Mouse (Mus musculus) heart, adult 11 months (tissue): Measurements from ENCODE around the gene Cenps.
"Not testable (repeated sequence)": the region's sequence is repeated elsewhere in the genome, so short reads cannot be mapped to it uniquely, and the experiment has no call there.

Source experiments
- DNase-seq: peaks from one replicate; pipeline ENCODE4 v3.0.0; 2022

Cenps gene

DNA sequence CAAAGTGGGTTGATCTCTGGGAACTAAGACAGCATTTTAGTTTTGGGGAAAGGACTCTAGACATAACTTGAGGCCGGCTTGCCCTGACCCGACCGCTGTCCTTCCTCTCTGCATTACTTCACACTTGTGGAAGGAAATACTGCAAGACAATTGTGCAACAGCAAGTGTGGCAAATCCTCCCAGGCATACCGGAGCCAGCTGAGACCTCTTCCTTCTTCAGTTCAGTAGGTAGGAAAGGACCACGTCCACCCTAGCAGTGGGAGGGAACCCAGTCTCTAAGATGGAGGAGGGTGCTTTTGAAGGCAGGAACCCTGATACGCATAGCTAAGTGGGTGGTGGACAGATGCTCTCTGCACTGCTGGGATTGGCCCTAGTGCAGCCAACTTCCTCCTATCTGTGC, 18.3 kb upstream of the Cenps start:
- DNase-seq, result peak; percentile 95

DNA sequence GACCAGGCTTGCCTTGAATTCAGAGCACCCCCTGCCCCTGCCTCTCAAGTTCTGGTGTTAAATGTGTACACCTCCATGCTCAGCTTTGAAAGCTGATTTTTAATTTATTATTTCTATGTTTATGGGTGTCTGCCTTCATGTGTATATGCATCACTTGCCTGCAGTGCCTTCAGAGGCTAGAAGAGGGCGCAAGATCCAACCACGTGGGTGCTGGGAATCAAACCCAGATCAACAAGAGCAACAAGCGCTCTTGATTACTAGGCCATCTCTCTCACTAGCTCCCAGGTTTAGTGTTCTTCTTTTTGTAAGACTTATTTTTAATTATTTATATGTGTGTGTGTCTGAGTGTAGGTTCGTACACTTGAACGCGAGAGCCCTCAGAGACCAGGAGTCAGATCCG, 17.4 kb upstream of the Cenps start:
- DNase-seq, result no peak

DNA sequence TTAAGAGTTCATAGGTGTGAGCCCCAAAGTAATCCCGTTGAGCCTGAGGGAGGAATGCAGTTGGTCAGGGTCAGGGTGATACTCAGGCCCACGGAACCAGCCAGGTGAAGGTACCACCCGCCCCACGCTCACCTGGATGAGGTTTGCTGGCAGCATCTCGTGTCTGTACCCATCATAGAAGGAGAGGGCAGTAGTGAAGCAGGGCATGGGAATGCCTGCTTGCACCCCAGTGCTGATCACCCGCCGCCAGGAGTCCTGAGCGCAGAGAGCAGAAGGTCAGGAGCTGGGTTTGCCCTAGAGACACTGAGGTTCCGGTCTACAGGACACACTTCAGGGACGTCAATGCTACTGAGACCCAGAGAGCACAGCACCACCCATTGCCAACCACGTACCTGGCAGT, 13.3 kb upstream of the Cenps start:
- peak; percentile 90 for DNase-seq

DNA sequence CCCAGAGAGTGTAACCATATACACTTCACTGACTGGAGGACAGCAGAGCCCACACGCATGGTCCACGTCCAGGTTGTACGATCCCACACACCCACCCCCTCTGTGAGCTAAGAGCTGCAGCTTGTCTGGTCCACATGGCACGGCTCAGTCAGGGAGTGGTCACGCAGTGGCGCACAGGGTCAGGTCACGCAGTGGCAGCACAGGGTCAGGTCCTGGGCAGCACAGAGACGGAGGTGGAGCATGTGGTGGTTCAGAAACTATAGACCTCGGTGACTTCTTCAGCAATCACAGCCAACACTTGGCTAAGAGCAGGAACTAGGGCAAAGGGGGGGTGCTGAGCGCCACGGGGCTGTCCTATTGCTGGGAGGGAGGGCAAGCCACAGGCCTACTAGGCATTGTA, 12.8 kb upstream of the Cenps start:
- DNase-seq, result peak; percentile 90

DNA sequence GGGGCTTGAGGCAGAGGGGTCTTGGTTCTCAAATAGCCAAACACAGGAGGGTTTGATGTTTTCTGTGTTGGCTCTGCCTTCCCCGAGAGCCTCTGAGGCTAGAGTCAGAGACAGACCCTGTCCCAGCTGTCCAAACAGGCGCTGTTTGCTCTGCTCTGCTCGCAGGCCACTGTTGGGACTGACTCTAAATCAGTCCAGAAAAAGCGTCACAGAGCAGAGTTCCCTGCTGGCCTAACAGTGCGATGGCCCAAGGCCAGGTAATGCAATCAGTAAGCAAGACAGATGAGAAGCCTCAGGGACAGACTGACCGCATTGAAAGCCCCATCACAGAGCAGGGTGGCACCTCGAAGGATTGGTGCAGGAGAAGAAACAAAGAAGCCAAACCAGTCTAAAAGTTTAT, 12.2 kb upstream of the Cenps start:
- peak; percentile 94 for DNase-seq

DNA sequence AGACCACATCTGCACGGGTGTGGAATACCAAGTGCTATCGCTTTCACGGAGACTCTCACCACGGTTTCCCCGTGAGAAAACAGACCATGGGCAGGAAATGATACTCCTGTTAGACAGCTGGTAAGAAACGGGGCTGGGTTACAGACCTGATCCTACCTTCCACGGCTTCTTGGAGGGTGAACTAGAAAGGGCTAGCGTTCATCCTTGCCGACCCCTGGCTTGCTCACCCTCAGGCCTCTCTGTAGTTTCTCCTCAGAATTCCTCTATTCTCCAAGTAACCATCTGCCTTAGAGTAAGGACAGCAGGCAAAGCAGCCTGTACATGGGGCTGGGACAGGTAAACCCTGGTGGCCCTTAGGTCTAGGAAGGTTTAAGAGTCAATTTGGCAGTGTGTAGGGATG, 11.8 kb upstream of the Cenps start:
- peak; percentile 85 for DNase-seq

DNA sequence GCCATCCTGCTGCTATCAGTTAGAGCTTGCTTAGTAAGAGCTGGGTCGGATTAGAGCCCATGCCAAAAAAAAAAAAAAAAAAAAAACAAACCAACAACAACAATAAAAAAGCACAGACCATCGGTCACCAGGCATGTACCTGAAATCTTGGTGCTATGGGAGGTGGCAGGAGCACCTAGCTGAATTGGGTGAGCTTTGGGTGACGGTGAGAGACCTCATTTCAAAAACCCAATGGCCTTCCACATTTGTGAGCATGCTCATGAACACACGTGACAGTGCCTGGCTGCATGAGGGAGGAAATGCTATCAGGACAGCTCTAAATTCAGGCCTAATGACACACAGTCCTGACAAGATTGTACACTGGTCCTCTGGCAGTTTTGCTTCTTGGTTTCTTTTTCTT, 10.7 kb upstream of the Cenps start:
- peak; percentile 80 for DNase-seq

DNA sequence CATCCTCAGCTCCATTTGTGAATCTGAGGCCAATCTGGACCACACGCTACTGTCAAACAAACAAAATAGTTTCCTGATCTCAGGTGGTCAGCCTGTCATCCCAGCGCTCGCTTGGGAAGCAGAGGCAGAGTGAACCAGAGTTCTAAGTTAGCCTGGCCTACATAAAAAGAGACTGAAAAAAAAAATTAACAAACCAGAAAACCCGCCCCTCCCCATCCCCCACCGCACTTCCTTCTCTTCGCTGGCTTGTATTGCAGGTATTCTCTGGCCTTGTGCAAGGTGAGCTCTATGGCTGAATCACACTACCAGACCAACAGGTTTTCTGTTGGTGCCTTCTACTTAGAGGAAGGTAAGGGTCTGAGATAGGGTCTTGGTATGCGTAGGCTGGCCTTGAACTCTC, 10.1 kb upstream of the Cenps start:
- DNase-seq, result peak; percentile 72

DNA sequence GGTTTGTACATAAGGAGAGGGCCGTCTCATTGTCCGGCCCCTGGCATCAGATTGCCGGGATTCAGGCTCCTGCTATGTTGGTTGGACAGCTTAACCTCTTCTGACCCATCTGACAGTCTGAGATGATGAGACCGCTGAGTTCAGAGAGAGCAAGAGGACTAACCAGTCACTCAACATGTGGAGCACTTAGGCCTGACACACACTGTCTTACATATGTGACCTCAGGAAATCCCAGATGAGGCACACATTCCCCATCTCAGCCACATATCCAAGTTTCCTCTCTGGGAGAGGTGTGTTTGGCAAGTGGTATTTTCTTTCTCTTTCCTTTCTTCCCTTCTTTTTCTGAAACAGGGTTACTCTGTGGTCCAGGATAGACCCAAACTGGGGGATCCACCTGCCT, 7.7 kb upstream of the Cenps start:
- no peak for DNase-seq

DNA sequence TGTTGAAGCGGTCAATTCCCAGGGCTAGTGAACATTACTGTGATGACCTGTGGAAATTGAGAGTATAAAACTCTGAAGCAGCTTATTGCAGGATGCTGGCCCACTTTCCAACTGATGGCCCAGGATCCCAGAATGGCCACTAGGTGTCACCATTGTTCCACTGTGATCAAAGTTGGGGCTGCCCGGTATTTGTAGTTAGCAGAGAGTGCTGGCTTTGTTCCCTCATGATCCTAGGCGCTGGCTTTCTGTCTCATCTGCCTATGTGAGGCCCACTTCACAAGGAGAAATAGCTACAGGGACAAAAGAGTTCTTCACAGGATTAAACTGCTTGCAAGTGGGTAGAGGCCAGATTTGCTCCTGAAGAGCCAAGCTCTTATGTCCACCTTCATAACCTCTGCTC, 7.0 kb upstream of the Cenps start:
- DNase-seq, result peak; percentile 97

DNA sequence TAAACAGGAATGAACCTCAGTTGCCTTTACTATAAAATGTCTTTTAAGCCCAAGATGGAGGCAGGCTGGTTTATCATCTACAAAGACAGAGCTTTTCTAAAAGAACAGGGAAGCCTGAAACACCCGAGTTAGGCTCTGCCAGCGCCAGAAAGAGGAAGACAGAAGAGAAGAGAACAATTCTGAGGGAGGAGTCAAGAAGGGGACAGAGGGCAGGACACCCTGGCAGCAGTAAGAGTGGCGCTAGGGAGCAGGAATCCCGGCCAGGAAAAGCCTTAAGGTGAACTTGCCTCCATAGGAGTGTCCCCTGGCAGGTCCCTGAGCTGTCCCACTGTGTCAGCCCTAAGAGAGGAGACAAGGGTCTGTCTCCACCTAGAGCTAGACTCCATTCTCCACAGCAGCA, 6.2 kb upstream of the Cenps start:
- peak; percentile 85 for DNase-seq

DNA sequence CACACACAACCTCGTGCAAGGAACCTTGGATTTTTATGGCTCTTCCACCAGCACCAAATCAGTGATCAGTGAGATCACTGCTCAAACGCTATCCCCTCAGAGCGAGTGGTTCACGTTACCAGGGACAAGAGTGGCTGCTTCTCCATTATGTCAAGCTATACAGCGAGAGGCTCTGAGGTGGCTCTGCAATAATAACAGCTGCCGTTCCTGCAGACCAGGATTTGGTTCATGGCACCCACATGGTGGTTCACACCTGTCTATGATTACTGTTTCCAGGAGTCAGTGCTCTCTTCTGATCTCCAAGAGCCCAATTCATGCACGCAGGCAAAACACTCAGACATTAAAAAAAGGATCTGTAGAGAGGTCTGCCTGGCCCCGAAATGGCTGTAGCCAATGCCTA, 1.1 kb upstream of the Cenps start:
- DNase-seq, result peak; percentile 79

DNA sequence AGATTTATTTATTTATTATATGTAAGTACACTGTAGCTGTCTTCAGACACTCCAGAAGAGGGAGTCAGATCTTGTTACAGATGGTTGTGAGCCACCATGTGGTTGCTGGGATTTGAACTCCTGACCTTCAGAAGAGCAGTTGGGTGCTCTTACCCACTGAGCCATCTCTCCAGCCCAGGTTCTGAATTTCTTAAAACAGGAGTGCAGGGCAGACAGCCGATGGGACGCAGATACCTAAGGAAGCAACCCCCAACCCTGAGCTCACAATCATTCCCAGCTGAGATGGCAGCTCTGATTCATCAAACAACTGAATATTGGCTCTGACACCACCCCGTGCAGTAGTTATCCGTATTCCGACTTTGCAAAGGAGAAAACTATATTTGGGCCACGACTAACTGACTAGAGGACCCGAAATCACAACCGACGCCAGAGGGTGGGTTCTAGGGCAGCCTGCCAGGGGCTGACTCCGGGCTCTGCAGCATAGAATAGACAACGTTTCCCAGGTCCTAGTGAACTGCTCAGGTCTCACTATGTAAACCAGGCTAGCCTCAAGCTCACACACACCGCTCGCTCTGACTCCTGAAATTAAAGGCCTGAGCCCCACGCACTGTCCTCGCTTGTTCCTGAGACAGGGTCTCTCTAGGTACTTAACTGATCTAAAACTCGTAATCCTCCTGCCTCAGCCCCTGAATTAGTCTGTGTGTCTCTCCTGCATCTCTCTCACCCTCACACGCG, 1.1 kb downstream of the Cenps start:
- peak; percentile 89 for DNase-seq

DNA sequence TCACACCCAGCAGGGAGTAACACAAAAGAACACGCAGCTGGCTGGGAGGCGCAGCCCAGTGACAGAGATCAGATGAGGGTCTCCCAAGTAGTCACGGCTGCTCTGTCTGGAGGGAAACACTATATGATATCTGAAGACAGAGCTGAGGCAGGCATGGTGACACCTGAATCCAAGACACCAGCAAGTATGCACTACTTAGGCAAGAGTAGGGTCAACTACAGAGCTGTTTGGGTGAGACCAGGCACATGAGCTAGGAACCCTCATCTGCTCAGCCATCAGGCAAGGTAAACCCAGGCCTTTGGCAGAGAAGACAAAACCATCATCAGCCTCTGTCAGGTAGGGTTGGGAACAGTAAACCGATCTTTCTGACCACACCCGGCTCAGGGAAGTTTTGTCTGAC, 4.0 kb downstream of the Cenps start:
- DNase-seq, result peak; percentile 79

DNA sequence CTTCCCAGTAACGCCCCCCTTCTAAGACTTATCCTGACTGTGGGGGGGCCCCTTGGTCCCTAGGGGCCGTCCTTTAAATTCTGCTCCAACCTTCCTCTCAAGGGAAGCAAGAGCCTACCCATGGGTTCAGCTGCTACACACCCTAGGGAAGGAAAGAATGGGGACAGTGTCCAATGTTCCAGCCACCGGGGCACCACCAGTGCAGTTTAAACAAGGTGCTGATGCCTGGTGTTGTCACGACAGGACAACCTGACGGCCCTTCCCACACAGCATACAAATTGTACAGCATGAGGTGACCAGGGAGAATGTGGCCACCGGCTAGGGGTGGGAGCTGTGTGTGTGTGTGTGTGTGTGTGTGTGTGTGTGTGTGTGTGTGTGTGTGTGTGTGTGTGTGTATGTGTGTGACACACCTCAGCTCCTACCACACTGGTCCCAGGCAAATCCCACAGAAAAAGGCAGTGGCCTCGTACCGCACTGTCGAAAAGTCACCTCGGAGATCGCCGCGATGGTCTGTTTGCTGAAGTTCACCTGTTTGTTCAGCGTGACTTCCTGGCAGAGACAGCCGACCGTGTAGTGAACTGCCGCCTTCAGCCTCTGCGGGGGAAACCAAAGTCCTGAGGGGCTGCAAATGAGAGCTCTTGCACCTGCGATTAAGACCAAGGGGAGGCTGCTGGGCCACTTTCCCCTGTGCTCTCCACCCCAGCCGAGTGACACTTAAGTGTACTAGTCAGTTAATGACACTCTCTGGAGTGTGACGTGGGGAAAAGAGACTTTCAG, 5.5 kb downstream of the Cenps start:
- DNase-seq, result peak; percentile 90

DNA sequence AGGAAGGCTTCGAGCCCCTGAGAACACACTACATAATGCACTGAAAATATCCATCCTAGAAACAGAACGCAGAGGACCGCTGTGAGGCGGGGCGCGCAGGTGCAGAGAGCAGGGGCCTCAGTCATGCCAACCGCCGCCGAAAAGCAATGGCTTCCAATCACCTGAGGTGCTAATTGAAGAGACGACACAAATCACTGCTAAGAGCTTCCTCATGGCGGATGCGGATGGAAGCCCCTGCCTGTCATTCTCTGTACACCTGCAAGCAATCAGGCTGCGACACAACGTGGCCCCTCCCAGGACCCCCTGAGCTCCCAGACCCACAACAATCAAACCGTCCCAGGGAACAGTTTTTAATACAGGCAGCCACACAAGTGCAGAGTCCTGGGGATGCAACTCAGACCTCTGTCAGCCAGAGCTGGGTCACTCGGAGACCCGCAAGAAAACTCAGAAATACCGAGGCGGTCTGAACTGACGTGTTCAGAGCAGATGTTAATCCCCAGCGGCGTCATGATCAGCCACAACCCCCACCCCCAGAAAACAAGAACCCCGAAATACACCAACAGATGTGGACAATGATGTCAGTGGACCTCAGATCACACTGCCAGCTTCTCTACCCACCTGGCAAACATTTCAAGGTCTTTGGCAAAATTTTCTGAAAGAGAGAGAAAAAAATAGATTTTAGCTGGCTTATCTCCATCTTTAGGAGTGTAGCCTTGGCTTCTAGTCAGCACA, 6.2 kb downstream of the Cenps start:
- peak; percentile 85 for DNase-seq

DNA sequence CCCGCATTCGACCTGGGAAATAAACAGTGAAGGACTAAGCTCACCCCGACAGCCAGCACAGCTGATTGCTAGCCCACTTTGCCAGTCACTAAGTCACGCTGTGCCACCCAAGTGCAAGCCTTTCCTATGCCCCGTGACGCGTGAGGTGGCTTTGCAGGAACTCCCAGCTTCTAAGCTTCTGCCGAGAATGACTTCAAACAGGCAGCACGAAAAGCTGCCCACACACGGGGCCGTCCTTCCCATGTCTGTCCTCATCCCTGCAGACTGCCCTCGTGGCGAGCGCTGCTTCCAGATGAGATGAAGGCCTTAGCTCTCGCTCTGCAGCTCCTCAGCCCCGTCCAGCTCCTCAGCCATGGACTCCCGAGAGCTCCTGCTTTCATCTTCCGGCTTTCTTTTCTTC, 9.0 kb downstream of the Cenps start:
- peak; percentile 87 for DNase-seq

DNA sequence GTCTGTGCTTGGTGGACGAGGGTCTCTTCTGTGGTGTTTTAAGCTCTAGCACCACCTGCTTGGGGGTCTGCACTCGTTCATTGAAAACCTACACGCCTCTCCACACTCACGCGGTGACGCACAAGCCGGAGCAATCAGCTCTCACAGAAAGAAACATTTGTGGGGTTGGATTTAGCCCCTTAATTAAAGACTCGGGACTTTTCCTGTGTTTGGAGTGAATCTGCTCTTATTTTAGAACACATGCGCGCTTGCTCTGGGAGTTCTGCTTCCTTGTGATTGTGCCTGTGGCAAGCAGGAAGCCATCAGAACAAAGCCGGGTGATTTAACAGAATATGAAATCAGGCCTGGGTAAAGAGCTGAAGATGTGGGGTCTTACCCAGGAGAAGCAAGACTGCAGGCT, 10.8 kb downstream of the Cenps start, which contains the start of gene Cort:
Gene Cort (minus strand): TSS at position 101 of the 400 bp plus-strand sequence.
- DNase-seq, result no peak

DNA sequence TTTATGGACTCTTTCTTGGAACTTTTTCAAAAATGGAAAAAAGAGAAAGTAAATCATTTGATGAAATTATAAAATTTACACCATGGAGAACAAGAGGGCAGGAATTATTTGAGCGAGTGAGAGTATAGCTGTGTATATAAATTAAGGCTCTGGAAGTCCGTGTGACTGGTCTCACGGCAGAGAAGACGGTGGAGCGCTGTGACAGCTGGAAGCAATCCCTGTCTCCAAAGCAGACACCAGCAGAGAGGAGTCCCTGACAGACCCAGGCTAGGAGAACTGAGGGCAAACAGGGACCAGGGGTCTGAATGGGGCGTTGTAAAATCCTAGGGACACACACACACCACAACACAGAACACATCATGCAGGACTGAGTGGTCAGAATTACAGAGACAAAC, 11.3 kb downstream of the Cenps start:
- no peak for DNase-seq

DNA sequence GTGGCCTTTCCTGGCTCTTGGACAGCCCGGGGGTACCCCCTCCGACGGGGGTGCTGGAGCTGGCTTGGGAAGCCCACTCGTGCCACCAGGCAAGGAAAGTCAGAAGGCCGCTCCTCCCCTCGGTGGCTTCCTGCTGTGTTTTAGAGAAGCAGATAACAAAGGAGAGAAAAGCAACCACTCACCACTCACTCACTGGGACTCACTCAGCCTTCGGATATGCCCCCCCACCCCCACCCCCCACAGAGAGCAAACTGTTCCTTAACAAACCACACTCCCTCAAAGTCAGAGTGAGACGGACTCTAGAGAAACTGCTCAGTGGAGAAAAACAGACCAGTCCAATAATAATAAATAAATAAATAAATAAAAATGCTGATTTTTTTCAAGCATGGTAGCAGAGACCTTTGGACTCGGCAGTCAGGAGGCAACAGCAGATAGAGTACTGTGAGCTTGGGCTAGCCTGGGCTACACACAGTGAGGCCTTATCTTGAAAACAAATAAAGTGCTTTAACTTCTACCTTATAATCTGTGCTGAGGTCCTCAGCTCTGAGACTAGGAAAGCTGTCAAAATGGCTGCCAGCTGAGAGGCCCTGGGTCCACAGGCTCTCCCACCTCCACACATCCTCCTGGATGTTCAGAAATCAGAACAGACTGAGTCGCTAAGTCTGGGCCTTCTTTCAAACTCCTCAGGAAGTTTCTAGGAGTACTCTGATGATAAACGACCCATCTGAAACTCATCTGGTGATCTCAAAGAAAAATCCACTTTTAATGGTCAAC, 11.9 kb downstream of the Cenps start:
- DNase-seq, result peak; percentile 75

DNA sequence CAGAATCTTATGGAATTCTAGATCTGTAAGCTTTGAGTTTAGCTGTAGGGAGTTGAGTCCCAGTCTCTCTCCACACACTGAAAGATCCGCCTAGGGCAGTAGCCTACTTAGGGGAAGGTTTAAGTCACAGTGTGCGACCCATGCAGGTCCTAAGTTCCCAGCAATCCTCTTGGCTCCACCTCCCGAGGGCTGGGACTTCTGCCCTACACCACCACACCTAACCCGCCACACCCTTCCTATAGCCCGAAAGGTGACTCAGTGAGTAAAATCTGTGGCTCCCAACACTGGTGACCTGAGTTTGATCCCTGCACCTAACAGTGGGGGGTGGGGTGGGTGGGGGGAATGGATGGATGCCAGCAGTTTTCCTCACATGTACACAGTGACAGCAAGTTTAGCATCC, 14.0 kb downstream of the Cenps start:
- DNase-seq, result no peak

DNA sequence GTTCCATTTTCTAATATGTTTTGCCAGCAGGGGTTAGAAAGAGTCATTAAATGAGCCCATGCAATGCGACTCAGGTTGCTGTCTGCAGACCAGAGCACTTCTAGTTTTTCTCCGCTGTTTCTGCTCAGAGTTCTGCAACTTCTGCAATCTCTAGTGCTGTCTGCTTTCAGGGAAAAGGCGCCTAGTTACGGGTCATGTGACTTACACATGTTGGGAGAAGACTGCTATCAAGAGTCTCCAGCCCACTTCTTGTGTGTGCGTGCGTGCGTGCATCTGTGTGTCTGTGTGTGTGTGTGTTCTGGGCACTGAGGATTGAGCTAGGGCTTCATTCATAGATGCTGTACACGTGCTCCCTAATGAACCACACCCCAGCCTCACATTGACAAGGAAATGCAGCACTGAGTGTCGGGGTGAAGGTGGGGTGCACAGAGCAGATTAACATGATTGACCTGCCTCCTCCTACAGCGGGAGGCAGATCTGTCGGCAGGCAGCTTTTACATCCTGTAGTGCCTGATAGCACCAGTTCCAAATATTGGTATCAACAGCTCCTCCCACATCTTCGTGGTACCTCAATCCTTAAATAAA, 17.4 kb downstream of the Cenps start:
- not testable (repeated sequence) for DNase-seq
